Mouse (Mus musculus) C2C12 (cell line): ENCODE measurements around the gene Tmem178b.

Source experiments
- CEBPB ChIP-seq: IDR thresholded peaks from one replicate; pipeline ENCODE4 v1.6.1; 2011; ENCODE audit warnings: low read depth, mild to moderate bottlenecking, control low read depth, moderate library complexity
- CTCF ChIP-seq: IDR thresholded peaks from one replicate; pipeline ENCODE4 v1.5.1; 2011; ENCODE audit not compliant: control insufficient read depth, insufficient read depth, insufficient read length
- FOSL1 ChIP-seq: IDR thresholded peaks from one replicate; pipeline ENCODE4 v1.8.0; 2011; ENCODE audit warnings: mild to moderate bottlenecking, low read length; ENCODE audit not compliant: poor library complexity, insufficient read depth, severe bottlenecking
- MYOD1 ChIP-seq: IDR thresholded peaks from one replicate; pipeline ENCODE4 v1.6.1; 2011; ENCODE audit warnings: low read depth; ENCODE audit not compliant: control insufficient read depth, insufficient read length

DNA sequence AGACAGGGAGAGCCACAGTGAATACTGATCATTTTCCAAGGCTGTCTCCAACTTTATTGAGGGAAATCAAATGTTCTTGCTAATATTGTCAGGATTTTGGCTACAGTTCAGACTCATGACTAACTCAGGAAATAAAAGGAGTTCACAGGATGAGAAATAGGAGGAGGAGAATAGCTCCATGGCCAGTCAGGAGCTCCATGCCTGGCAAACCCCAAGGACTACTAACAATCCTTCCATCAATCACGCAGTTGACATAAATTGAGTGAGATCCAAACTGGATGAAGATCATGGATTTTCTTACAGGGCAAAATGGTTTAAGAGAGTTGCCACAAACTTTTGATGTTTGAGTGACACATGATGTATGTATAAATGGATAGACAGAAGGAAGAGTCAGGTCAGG, 258.9 kb downstream of the Tmem178b start:
- TF ChIP-seq CTCF (no peak), FOSL1 (no peak), CEBPB (no peak), MYOD1 (no peak)
